Mouse (Mus musculus) midbrain, postnatal 0 days (tissue): ENCODE data around the gene Ogfod1. TPM values are rescaled to one million over a fixed set of nuclear protein-coding genes. Genes with fewer than 3 reads are reported as not detected.
"Not testable (repeated sequence)": the region's sequence is repeated elsewhere in the genome, so short reads cannot be mapped to it uniquely, and the experiment has no call there.

ENCODE experiments used
- ATAC-seq: fragments of 200-750 bp; cut with Nextera tagmentation; 2 replicates; pipeline ENCODE4 v1.8.0; 2017; ENCODE audit warnings: moderate number of reproducible peaks, mild to moderate bottlenecking, moderate TSS enrichment, moderate library complexity; ENCODE audit not compliant: low FRiP score
- DNase-seq: peaks from one replicate; pipeline ENCODE4 v3.0.0-alpha.2; 2015; ENCODE audit warnings: low spot score
- H3K27ac ChIP-seq: fragments of 300-500 bp; sonication (generic); 2 replicates; pipeline ENCODE4 v1.5.1; 2014; ENCODE audit warnings: low read depth, mild to moderate bottlenecking, low read length, mixed read lengths
- H3K27me3 ChIP-seq: fragments of 300-500 bp; sonication (generic); 2 replicates; pipeline ENCODE4 v1.6.1; 2014; ENCODE audit warnings: low read length, control low read depth, mixed read lengths; ENCODE audit not compliant: insufficient read depth
- H3K36me3 ChIP-seq: fragments of 300-500 bp; sonication (generic); 2 replicates; pipeline ENCODE4 v1.6.1; 2014; ENCODE audit warnings: low read length, control low read depth, mixed read lengths; ENCODE audit not compliant: insufficient read depth
- H3K4me1 ChIP-seq: fragments of 300-500 bp; sonication (generic); 2 replicates; pipeline ENCODE4 v1.6.1; 2014; ENCODE audit warnings: mild to moderate bottlenecking, control low read depth, antibody characterized with exemption, low read length, mixed read lengths; ENCODE audit not compliant: insufficient read depth
- H3K4me2 ChIP-seq: fragments of 300-500 bp; sonication (generic); 2 replicates; pipeline ENCODE4 v1.6.1; 2014; ENCODE audit warnings: low read depth, mild to moderate bottlenecking, low read length, mixed read lengths; ENCODE audit not compliant: poor library complexity, severe bottlenecking
- H3K4me3 ChIP-seq: fragments of 300-500 bp; sonication (generic); 2 replicates; pipeline ENCODE4 v1.5.1; 2014; ENCODE audit warnings: low read depth, mild to moderate bottlenecking, low read length, moderate library complexity
- H3K9ac ChIP-seq: fragments of 300-500 bp; sonication (generic); replicated peaks from 2 replicates; pipeline ENCODE4 v1.6.1; 2014; ENCODE audit warnings: mild to moderate bottlenecking, low read length, moderate library complexity, mixed read lengths; ENCODE audit not compliant: poor library complexity, severe bottlenecking
- H3K9me3 ChIP-seq: fragments of 300-500 bp; sonication (generic); 2 replicates; pipeline ENCODE4 v1.6.1; 2016; ENCODE audit warnings: low read length, control low read depth
- CTCF ChIP-seq: IDR thresholded peaks from 2 replicates; pipeline ENCODE4 v1.5.1; 2016; ENCODE audit warnings: antibody characterized with exemption, mild to moderate bottlenecking
- WGBS: fragments of 180-500 bp; shearing (Covaris S2); extraction: QIAGEN DNeasy Blood & Tissue Kit; methylation state at CpG from one replicate; pipeline ENCODE4 v1.1.7; 2014; 5-methylcytosine and 5-hydroxymethylcytosine counted together
- polyA plus RNA-seq: library from polyadenylated mRNA; unstranded; fragments of >200 nt; fragmentation: Nextera tagmentation; extraction: Ambion mirVana; gene quantifications from 2 replicates; pipeline ENCODE4 v1.2.1, GENCODE M21; 2015
- total RNA-seq: library from RNA; depleted of rRNA; stranded (reverse); fragments of >200 nt; gene quantifications from 2 replicates; pipeline ENCODE4 v1.2.3, GENCODE M21; 2014

The Ogfod1 gene
- total and polyA plus RNA-seq, 2 experiments from 2014 or later = 8.9 to 20.1 TPM

GRCm38 (mm10) chr8:94033601-94034000 lies 3.4 kb upstream of the Ogfod1 start:
- H3K4me2 ChIP-seq = no peak overlapping the region

GRCm38 (mm10) chr8:94035200-94035599 lies 1.8 kb upstream of the Ogfod1 start:
- Histone ChIP-seq H3K4me1 (peaks cover 7% of the 10 kb centered on the region), H3K36me3 (peaks cover 11% of the 10 kb centered on the region; the same call in 1 of the 2 replicates), H3K4me3 (no peak overlapping the region; the same call in 1 of the 2 replicates), H3K27me3 (no peaks in the 10 kb centered on the region), H3K27ac (no peak overlapping the region), H3K4me2 (peak overlapping the region; percentile 50), H3K9me3 (no peaks in the 10 kb centered on the region), H3K9ac (no peak overlapping the region)
- TF ChIP-seq CTCF = no peak
- ATAC-seq (no peak), DNase-seq (no peak)
- WGBS = 60% methylated on average over 5 of the region's 5 CpGs

More at GRCm38 (mm10) chr8:94033601-94034000, 3.4 kb upstream of the Ogfod1 start:
- WGBS = 28% methylated on average over 3 of the region's 3 CpGs
- Histone ChIP-seq H3K9me3 (no peaks in the 10 kb centered on the region), H3K4me1 (peaks cover 7% of the 10 kb centered on the region), H3K27ac (no peak overlapping the region), H3K9ac (no peak overlapping the region), H3K4me3 (no peak overlapping the region), H3K36me3 (peaks cover 14% of the 10 kb centered on the region), H3K27me3 (no peaks in the 10 kb centered on the region)
- ATAC-seq (no peak), DNase-seq (no peak)
- no peak for TF ChIP-seq CTCF

GRCm38 (mm10) chr8:94036541-94036940 lies 457 bp upstream of the Ogfod1 start:
- not testable (repeated sequence) for H3K36me3 ChIP-seq, H3K9me3 ChIP-seq, H3K27me3 ChIP-seq, H3K4me1 ChIP-seq
- peak; percentile 80 for DNase-seq
- Histone ChIP-seq H3K4me3 (peak overlapping the region; percentile 84), H3K27ac (peak overlapping the region; percentile 63), H3K9ac (peak overlapping the region; percentile 34), H3K4me2 (peak overlapping the region; percentile 50)
- under 1% methylated on average over 21 of the region's 32 CpGs for WGBS
- ATAC-seq = peak; percentile 90

GRCm38 (mm10) chr8:94037806-94038205 lies 808 bp downstream of the Ogfod1 start:
- WGBS = 6% methylated on average over 15 of the region's 15 CpGs
- ATAC-seq (no peak), DNase-seq (peak; percentile 2)
- peak overlapping the region; percentile 70 for H3K9ac ChIP-seq
- TF ChIP-seq CTCF = no peak
- peak overlapping the region; percentile 78 for H3K4me2 ChIP-seq
- H3K4me1 ChIP-seq = peaks cover 7% of the 10 kb centered on the region
- H3K4me3 ChIP-seq = peak overlapping the region; percentile 84
- H3K27ac ChIP-seq = no peak overlapping the region
- no peaks in the 10 kb centered on the region for H3K27me3 ChIP-seq
- H3K36me3 ChIP-seq = peaks cover 6% of the 10 kb centered on the region; the same call in 1 of the 2 replicates
- H3K9me3 ChIP-seq = no peaks in the 10 kb centered on the region

DNA sequence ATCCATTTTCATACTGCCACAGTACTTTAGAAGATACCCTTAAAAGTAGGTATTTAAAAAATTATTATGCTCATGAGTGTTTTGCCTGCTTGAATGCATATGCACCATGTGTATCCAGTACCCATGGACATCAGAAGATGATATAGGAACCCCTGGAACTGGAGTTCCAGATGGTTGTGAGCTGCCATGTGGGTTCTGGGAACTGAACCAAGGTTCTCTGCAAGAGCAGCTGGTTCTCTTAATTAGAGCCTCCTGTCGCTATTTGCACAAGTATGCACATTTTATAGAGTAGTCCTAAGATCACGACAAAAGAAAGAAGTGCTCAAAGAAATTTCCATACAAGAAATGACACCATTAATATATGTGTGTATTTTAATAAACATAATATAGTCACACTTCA lies 10.8 kb downstream of the Ogfod1 start:
- no peak for ATAC-seq
- no peaks in the 10 kb centered on the region for H3K9me3 ChIP-seq
- WGBS = 82% methylated on average over 2 of the region's 2 CpGs
- no peak overlapping the region for H3K4me3 ChIP-seq
- peaks cover 16% of the 10 kb centered on the region for H3K36me3 ChIP-seq
- H3K27ac ChIP-seq = no peak overlapping the region
- no peak overlapping the region for H3K4me2 ChIP-seq
- no peaks in the 10 kb centered on the region for H3K4me1 ChIP-seq
- TF ChIP-seq CTCF = no peak
- peak; percentile 14 for DNase-seq
- H3K27me3 ChIP-seq = no peaks in the 10 kb centered on the region
- no peak overlapping the region for H3K9ac ChIP-seq

DNA sequence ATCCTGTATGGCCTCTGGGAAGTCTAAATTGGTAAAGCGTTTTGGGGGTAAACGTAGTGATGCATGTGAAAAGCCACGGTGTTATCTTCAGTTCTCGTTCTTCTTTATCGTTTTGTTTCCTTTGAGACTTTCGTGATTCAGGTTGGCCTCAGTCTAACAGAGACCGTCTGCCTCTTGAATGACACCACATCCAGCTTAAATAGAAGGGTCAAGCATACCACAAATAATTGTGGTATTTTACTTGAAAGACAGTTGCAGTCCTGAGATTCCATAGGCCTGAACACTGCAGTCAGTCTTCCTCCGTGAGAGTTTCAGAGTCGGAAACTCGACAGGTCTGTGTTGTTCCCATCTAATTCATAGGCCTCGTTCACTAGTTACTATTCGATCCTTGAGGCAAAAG lies 15.7 kb downstream of the Ogfod1 start:
- Histone ChIP-seq H3K9me3 (no peaks in the 10 kb centered on the region), H3K4me1 (no peaks in the 10 kb centered on the region), H3K27me3 (no peaks in the 10 kb centered on the region), H3K36me3 (peaks cover 33% of the 10 kb centered on the region), H3K27ac (no peak overlapping the region), H3K4me2 (no peak overlapping the region), H3K4me3 (no peak overlapping the region), H3K9ac (no peak overlapping the region)
- TF ChIP-seq CTCF = no peak
- no peak for DNase-seq
- ATAC-seq = no peak
- 93% methylated on average over 12 of the region's 12 CpGs for WGBS
